Mouse (Mus musculus) activated CD4-positive, CD25-positive, alpha-beta regulatory T cell, adult 4 months (primary cell): ENCODE measurements around the gene Zfp709. TPM values are rescaled to one million over a fixed set of nuclear protein-coding genes. Genes with fewer than 3 reads are reported as not detected.
"Not testable (repeated sequence)": the region's sequence is repeated elsewhere in the genome, so short reads cannot be mapped to it uniquely, and the experiment has no call there.

ENCODE experiments used
- ATAC-seq: one replicate; pipeline ENCODE4 v1.8.0; 2017
- polyA plus RNA-seq, 2 experiments: library from polyadenylated mRNA; unstranded; fragments of 100-300 nt; shearing (Covaris generic); gene quantifications; one replicate each; pipeline ENCODE4 v1.2.1; 2017

Zfp709 gene
- polyA plus RNA-seq, 2 experiments from 2014 or later = 5.0 to 8.2 TPM

GRCm38 (mm10) chr8:71926551-71926950, 44.7 kb downstream of the Zfp709 start:
- no peak for ATAC-seq

- ATAC-seq = no peak
Observed at GRCm38 (mm10) chr8:71927779-71928178, 46.0 kb downstream of the Zfp709 start.

DNA sequence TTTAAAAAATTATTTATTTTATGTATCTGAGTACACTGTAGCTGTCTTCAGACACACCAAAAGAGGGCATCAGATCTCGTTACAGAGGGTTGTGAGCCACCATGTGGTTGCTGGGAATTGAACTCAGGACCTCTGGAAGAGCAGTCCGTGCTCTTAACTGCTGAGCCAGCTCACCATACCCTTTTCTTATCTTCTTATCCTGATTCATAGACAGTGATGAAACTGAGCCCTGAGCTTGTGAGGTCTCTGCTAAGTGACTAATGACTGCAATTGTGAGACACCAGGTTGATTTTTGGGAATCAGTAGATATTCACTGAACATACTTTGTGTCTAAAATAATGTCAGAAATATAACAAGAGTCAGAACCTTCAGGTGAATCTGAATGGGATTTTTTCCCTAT, 56.2 kb downstream of the Zfp709 start:
- ATAC-seq = not testable (repeated sequence)

- no peak for ATAC-seq
Observed at GRCm38 (mm10) chr8:71940293-71941208, 58.7 kb downstream of the Zfp709 start.

GRCm38 (mm10) chr8:71941776-71942175, 60.0 kb downstream of the Zfp709 start:
- ATAC-seq = no peak

Other genes with a start within 250 kb of the Zfp709 start
- gene Unc13a, start 210.3 kb upstream of the Zfp709 start, polyA plus RNA-seq = under 1 TPM; 0.37 to 0.93 TPM
- gene Jak3, start 205.7 kb upstream of the Zfp709 start, polyA plus RNA-seq = 10 to 100 TPM; 18.6 to 41.7 TPM
- gene Insl3, start 192.8 kb upstream of the Zfp709 start, polyA plus RNA-seq = 10 to 100 TPM; 16.4 to 23.9 TPM
- 1 to 10 TPM; 3.3 to 3.8 TPM for gene B3gnt3, start 180.2 kb upstream of the Zfp709 start, polyA plus RNA-seq
- 10 to 100 TPM; 55.0 to 72.9 TPM for gene Fcho1, start 156.3 kb upstream of the Zfp709 start, polyA plus RNA-seq
- gene Zfp882, start 26.6 kb downstream of the Zfp709 start, polyA plus RNA-seq = 1 to 10 TPM; 3.0 to 5.5 TPM
- 10 to 100 TPM; 22.7 to 28.7 TPM for gene Zfp617, start 26.6 kb downstream of the Zfp709 start, polyA plus RNA-seq
- gene Zfp961, start 69.0 kb downstream of the Zfp709 start, polyA plus RNA-seq = 10 to 100 TPM; 21.1 to 24.2 TPM
- 1 to 10 TPM in 1 of 2 experiments, under 1 TPM in 1; 0.71 to 2.9 TPM for gene Cyp4f18, start 127.6 kb downstream of the Zfp709 start, polyA plus RNA-seq
- not detected for gene Olfr372, start 159.2 kb downstream of the Zfp709 start, polyA plus RNA-seq
- gene Olfr373, start 201.2 kb downstream of the Zfp709 start, polyA plus RNA-seq = under 1 TPM in 1 of 2 experiments, not detected in 1; 0.20 TPM
- under 1 TPM in 1 of 2 experiments, not detected in 1; 0.20 TPM for gene Olfr374, start 225.0 kb downstream of the Zfp709 start, polyA plus RNA-seq